Mouse (Mus musculus): ENCODE measurements at regions not wholly inside any gene's neighbourhood (a gene's known extent, or its start where the extent isn't known, plus 50 kb on each side); places are given as distances from the start of the nearest gene placed in this dataset.

- no peak for TF ChIP-seq CTCF (IDR thresholded peaks at IDR 0.05; ENCODE audit: low read depth, low read length)
- no peak for TF ChIP-seq POLR2AphosphoS5 (IDR thresholded peaks at IDR 0.05; ENCODE audit: insufficient replicate concordance, low read depth, low read length)
- TF ChIP-seq TAL1 (conservative IDR thresholded peaks at IDR 0.05; ENCODE audit: low read depth, low read length), result no peak
Observed at GRCm38 (mm10) chr15:87433901-87434300, 110.2 kb upstream of the Fam19a5 start.
